Mouse (Mus musculus) heart, embryonic 10.5 days (tissue): ENCODE results near the gene Htr6. TPM values are rescaled to one million over a fixed set of nuclear protein-coding genes. Genes with fewer than 3 reads are reported as not detected.

Experiments used
- DNase-seq: peaks from one replicate; pipeline ENCODE4 v3.0.0-alpha.2; 2017; ENCODE audit warnings: low spot score
- H3K27ac ChIP-seq: fragments of 300-500 bp; sonication (generic); 2 replicates; pipeline ENCODE4 v1.5.1; 2016; ENCODE audit warnings: mild to moderate bottlenecking
- H3K27me3 ChIP-seq: fragments of 300-500 bp; sonication (generic); 2 replicates; pipeline ENCODE4 v1.6.1; 2016; ENCODE audit warnings: mild to moderate bottlenecking; ENCODE audit not compliant: poor library complexity, insufficient read depth, severe bottlenecking
- H3K36me3 ChIP-seq: fragments of 300-500 bp; sonication (generic); 2 replicates; pipeline ENCODE4 v1.6.1; 2016; ENCODE audit warnings: mild to moderate bottlenecking, moderate library complexity
- H3K4me1 ChIP-seq: fragments of 300-500 bp; sonication (generic); 2 replicates; pipeline ENCODE4 v1.6.1; 2016; ENCODE audit warnings: mild to moderate bottlenecking
- H3K4me3 ChIP-seq: fragments of 300-500 bp; sonication (generic); 2 replicates; pipeline ENCODE4 v1.5.1; 2016; ENCODE audit warnings: mild to moderate bottlenecking, moderate library complexity
- H3K9me3 ChIP-seq: fragments of 300-500 bp; sonication (generic); 2 replicates; pipeline ENCODE4 v1.6.1; 2016; ENCODE audit warnings: mild to moderate bottlenecking, moderate library complexity
- WGBS: fragments of 180-500 bp; shearing (Covaris S2); methylation state at CpG from one replicate; pipeline ENCODE4 v1.1.7; 2016; 5-methylcytosine and 5-hydroxymethylcytosine counted together
- polyA plus RNA-seq: library from polyadenylated mRNA; unstranded; fragments of >200 nt; fragmentation: Nextera tagmentation; extraction: Ambion mirVana; gene quantifications from 2 replicates; pipeline ENCODE4 v1.2.1, GENCODE M21; 2016

Gene Htr6
- polyA plus RNA-seq, 1 experiment from 2014 or later, result not detected

DNA sequence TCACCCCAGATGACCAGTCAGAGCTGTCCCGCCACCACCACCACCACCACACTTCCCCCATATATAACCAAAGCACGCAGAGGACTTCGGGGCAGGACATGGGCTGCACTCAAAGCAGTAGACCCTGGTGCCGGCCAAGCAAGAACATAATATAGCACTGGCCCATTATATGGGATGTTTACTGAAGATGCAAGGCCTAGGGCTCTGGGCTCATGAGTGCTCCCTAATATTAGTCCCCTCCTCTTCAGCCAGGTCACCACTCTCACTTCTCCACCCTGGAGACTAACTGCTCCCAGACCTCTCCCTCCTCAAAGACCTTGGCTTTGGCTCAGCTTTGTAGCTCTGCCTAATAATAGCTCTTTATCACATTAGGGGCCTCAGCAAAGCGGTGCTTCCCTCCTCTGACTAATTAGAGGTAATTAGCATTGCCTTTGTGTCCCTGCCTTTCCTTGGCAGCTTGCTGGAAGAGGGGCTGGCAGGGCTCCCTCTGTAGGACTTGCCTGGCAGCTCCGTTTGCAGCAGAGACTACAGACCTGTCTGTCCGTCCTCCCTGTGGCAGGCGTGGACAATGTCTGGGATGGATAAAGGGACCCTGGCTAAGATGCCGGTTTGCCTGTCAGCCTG, 21.0 kb downstream of the Htr6 start:
- Histone ChIP-seq H3K4me3 (no peak overlapping the region), H3K27ac (no peak overlapping the region), H3K9me3 (no peaks in the 10 kb centered on the region), H3K27me3 (peaks cover 22% of the 10 kb centered on the region; the same call in 1 of the 2 replicates), H3K4me1 (peaks cover 7% of the 10 kb centered on the region; the same call in 1 of the 2 replicates), H3K36me3 (no peaks in the 10 kb centered on the region)
- 45% methylated on average over 9 of the region's 9 CpGs for WGBS
- DNase-seq, result no peak

DNA sequence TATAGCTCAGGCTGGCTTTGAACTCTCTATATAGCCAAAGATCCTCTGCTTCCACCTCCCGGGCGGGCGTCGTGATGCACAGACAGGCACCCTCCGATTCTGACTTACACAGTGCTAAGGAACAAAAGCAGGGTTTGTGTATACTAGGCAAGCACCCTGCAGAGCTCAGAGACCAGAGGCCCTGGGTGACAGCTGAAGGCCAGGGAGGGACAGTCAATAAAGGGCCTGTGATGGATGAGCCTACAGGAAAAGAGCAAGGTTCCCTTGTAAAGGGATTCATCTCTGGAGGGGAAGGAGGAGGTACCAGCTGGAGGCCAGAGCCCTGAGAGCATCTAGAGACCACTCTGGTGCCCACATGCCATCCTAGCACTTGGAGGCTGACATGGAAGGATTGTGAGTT, 22.0 kb downstream of the Htr6 start:
- H3K27me3 ChIP-seq, result peaks cover 15% of the 10 kb centered on the region; the same call in 1 of the 2 replicates
- no peaks in the 10 kb centered on the region for H3K36me3 ChIP-seq
- peaks cover 7% of the 10 kb centered on the region; the same call in 1 of the 2 replicates for H3K4me1 ChIP-seq
- no peak overlapping the region for H3K27ac ChIP-seq
- no peaks in the 10 kb centered on the region for H3K9me3 ChIP-seq
- no peak for DNase-seq
- WGBS, result 49% methylated on average over 5 of the region's 5 CpGs
- H3K4me3 ChIP-seq, result no peak overlapping the region

DNA sequence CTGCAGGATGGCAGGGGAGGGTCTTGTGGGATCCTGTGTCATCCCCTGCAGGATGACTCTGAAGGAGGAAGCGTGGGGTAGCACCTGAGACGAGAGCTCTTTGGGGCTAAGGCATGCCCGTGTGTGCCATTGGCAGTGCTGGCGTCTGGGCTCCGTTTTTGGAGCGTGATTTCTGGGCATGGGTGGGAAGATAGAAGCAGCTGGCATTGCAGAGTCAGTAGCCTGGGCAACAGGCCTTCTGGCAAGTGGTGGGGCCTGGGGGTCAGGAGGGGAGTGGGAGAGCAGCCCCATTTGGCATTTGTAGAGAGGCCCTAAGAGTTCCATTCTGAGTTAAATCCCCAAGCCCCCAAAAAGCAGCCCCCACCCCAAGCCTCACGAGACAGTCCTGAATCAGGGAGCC, 22.6 kb downstream of the Htr6 start:
- Histone ChIP-seq H3K36me3 (no peaks in the 10 kb centered on the region), H3K4me1 (peaks cover 7% of the 10 kb centered on the region; the same call in 1 of the 2 replicates)
- WGBS, result 75% methylated on average over 7 of the region's 7 CpGs

GRCm38 (mm10) chr4:139048518-139048917, 26.9 kb downstream of the Htr6 start:
- H3K4me1 ChIP-seq, result no peaks in the 10 kb centered on the region
- 79% methylated on average over 6 of the region's 6 CpGs for WGBS
- H3K27me3 ChIP-seq, result peaks cover 6% of the 10 kb centered on the region; the same call in 1 of the 2 replicates
- H3K36me3 ChIP-seq, result no peaks in the 10 kb centered on the region
- no peak for DNase-seq
- H3K27ac ChIP-seq, result no peak overlapping the region
- H3K9me3 ChIP-seq, result peaks cover 3% of the 10 kb centered on the region; the same call in 1 of the 2 replicates
- no peak overlapping the region for H3K4me3 ChIP-seq

More for the DNA sequence above, 22.6 kb downstream of the Htr6 start:
- Histone ChIP-seq H3K4me3 (no peak overlapping the region), H3K27ac (no peak overlapping the region), H3K9me3 (no peaks in the 10 kb centered on the region), H3K27me3 (peaks cover 9% of the 10 kb centered on the region; the same call in 1 of the 2 replicates)
- no peak for DNase-seq

DNA sequence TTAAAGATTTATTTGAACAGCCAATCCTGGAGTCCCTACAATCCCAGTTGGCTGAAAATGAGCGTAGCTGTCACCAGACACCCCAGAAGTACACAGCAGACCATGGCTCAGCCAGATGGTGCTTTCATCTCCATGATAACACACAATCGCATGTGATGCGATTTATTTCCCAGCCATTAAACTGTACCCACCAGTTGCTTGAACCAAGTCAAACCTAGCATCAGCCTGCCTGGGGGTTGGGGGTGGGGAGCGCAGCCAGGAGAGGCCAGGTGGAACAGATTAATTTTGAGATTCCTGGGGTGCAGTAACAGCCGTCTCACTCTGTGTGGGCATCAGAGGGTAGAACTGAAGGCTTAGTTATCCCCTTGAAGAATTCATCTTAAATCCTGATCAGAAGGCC, 29.0 kb downstream of the Htr6 start:
- Histone ChIP-seq H3K27ac (no peak overlapping the region), H3K9me3 (peaks cover 3% of the 10 kb centered on the region; the same call in 1 of the 2 replicates), H3K36me3 (no peaks in the 10 kb centered on the region), H3K4me1 (no peaks in the 10 kb centered on the region), H3K4me3 (no peak overlapping the region), H3K27me3 (peaks cover under 1% of the 10 kb centered on the region; the same call in 1 of the 2 replicates)
- WGBS, result 80% methylated on average over 5 of the region's 5 CpGs
- no peak for DNase-seq

GRCm38 (mm10) chr4:139044566-139044965, 30.8 kb downstream of the Htr6 start:
- Histone ChIP-seq H3K27ac (no peak overlapping the region), H3K36me3 (no peaks in the 10 kb centered on the region), H3K9me3 (peaks cover 3% of the 10 kb centered on the region; the same call in 1 of the 2 replicates), H3K4me3 (no peak overlapping the region), H3K27me3 (peaks cover 19% of the 10 kb centered on the region), H3K4me1 (peaks cover 7% of the 10 kb centered on the region)
- 85% methylated on average over 5 of the region's 5 CpGs for WGBS
- no peak for DNase-seq

GRCm38 (mm10) chr4:139043600-139043999, 31.8 kb downstream of the Htr6 start:
- no peak for DNase-seq
- Histone ChIP-seq H3K4me1 (peaks cover 7% of the 10 kb centered on the region), H3K27ac (no peak overlapping the region), H3K27me3 (peaks cover 28% of the 10 kb centered on the region), H3K36me3 (no peaks in the 10 kb centered on the region), H3K9me3 (peaks cover 3% of the 10 kb centered on the region; the same call in 1 of the 2 replicates), H3K4me3 (no peak overlapping the region)
- 76% methylated on average over 2 of the region's 2 CpGs for WGBS

- peaks cover 3% of the 10 kb centered on the region; the same call in 1 of the 2 replicates for H3K9me3 ChIP-seq
- peaks cover 33% of the 10 kb centered on the region for H3K27me3 ChIP-seq
- DNase-seq, result no peak
- H3K36me3 ChIP-seq, result no peaks in the 10 kb centered on the region
- H3K4me1 ChIP-seq, result peaks cover 7% of the 10 kb centered on the region
- WGBS, result 74% methylated on average over 5 of the region's 5 CpGs
- H3K4me3 ChIP-seq, result no peak overlapping the region
- H3K27ac ChIP-seq, result no peak overlapping the region
Observed at GRCm38 (mm10) chr4:139042611-139043010, 32.8 kb downstream of the Htr6 start.

DNA sequence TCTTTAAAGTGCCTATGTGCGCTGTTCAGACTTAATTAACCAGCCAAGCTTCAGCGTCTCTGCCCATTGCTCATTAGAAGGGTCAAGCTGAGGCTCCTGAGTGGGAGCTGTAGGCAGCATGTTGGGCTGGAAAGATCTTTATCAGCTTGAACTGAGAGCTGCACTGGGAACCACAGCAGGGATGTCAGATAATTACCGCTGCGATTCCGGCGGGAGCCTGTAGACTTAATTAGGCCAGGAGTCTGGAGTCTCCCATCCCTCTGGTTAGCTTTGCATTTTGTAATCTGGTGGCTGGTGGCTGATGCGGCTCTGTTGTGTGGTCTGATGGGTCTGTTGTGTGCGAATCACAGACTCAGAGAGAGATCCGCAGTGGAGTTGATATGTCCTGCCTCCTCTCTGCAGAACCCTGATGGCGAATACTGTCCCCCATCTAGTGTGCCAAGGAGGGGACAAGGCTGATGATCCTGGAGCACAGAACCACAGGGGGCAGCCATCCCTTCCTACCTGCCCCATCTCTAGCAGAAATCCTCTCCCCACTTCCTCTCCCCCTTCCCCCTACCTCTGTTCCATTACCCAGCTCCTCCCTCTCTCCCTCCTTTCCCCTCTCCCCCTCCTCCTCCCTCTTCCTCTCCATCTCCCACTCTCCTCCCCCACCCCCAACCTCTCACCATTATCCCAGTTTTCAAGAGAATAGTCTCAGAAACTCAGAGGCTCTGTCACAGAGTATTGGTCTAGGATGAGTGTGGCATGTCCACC, 35.1 kb downstream of the Htr6 start:
- DNase-seq, result no peak
- Histone ChIP-seq H3K4me3 (no peak overlapping the region), H3K27ac (no peak overlapping the region), H3K9me3 (peaks cover 3% of the 10 kb centered on the region; the same call in 1 of the 2 replicates), H3K4me1 (peaks cover 7% of the 10 kb centered on the region), H3K27me3 (peaks cover 33% of the 10 kb centered on the region), H3K36me3 (no peaks in the 10 kb centered on the region)
- 6% methylated on average over 10 of the region's 10 CpGs for WGBS

- Histone ChIP-seq H3K27me3 (peaks cover 33% of the 10 kb centered on the region), H3K27ac (no peak overlapping the region), H3K36me3 (no peaks in the 10 kb centered on the region), H3K9me3 (no peaks in the 10 kb centered on the region), H3K4me1 (peaks cover 19% of the 10 kb centered on the region), H3K4me3 (no peak overlapping the region)
- no peak for DNase-seq
- 81% methylated on average over 17 of the region's 17 CpGs for WGBS
Observed at GRCm38 (mm10) chr4:139037795-139038607, 37.4 kb downstream of the Htr6 start.

GRCm38 (mm10) chr4:139035799-139036198, 39.6 kb downstream of the Htr6 start:
- DNase-seq, result no peak

GRCm38 (mm10) chr4:139034942-139035341, 40.4 kb downstream of the Htr6 start:
- Histone ChIP-seq H3K4me1 (peaks cover 18% of the 10 kb centered on the region), H3K4me3 (no peak overlapping the region), H3K27me3 (peaks cover 27% of the 10 kb centered on the region), H3K27ac (no peak overlapping the region), H3K9me3 (no peaks in the 10 kb centered on the region), H3K36me3 (no peaks in the 10 kb centered on the region)
- 89% methylated on average over 3 of the region's 3 CpGs for WGBS
- DNase-seq, result no peak

More at GRCm38 (mm10) chr4:139035799-139036198, 39.6 kb downstream of the Htr6 start:
- no peaks in the 10 kb centered on the region for H3K36me3 ChIP-seq
- peaks cover 24% of the 10 kb centered on the region for H3K4me1 ChIP-seq
- H3K27ac ChIP-seq, result no peak overlapping the region
- 93% methylated on average over 3 of the region's 3 CpGs for WGBS
- no peak overlapping the region for H3K4me3 ChIP-seq
- no peaks in the 10 kb centered on the region for H3K9me3 ChIP-seq
- H3K27me3 ChIP-seq, result peaks cover 33% of the 10 kb centered on the region
